In genomic region chr5:36018366-36018765, GRCm38 (mm10) we compare ENCODE assay signal across 11 mouse cellular contexts.
DNase-seq lines count a peak whose midpoint lies in the region; ATAC-seq and TF ChIP-seq lines count a peak whose summit lies in the region.
"Had no signal": no experiment of that assay in that cellular context is flagged by ENCODE, and none has a peak within 500 bp of the region (broad histone marks: within the 10 kb centered on the region; RNA-seq: fewer than 3 reads in every experiment).

No protein-coding gene starts in this region.

- no peaks in the 10 kb centered on the region for H3K27me3 ChIP-seq in hindbrain, embryonic 11.5 days (ENCODE audit: control insufficient read depth, insufficient read depth, low read length)
- no peaks in the 10 kb centered on the region for H3K27me3 ChIP-seq in hindbrain, embryonic 13.5 days
- no peaks in the 10 kb centered on the region for H3K27me3 ChIP-seq in thymus, adult 2 months (ENCODE audit: control insufficient read depth, insufficient read depth, low read length)
- H3K27me3 ChIP-seq: limb, embryonic 12.5 days had no signal

- H3K9me3 ChIP-seq in hindbrain, embryonic 11.5 days (ENCODE audit: control insufficient read depth, low read length): no peaks in the 10 kb centered on the region
- H3K9me3 ChIP-seq in hindbrain, embryonic 13.5 days: no peaks in the 10 kb centered on the region
- H3K9me3 ChIP-seq: limb, embryonic 12.5 days had no signal

- no peak for TF ChIP-seq CTCF in thymus, adult 2 months (IDR thresholded peaks at IDR 0.05; ENCODE audit: borderline replicate concordance, control insufficient read depth, extremely low read depth, insufficient read depth, low read length, poor library complexity)

- WGBS in hindbrain, embryonic 11.5 days: 85% methylated on average over 3 of the region's 3 CpGs
- WGBS in hindbrain, embryonic 13.5 days: 87% methylated on average over 3 of the region's 3 CpGs
- 93% methylated on average over 3 of the region's 3 CpGs for WGBS in thymus, adult 2 months

- H3K27ac ChIP-seq in hindbrain, embryonic 11.5 days (ENCODE audit: low read depth, low read length): no peak overlapping the region
- H3K27ac ChIP-seq in hindbrain, embryonic 13.5 days: no peak overlapping the region
- H3K27ac ChIP-seq in thymus, adult 2 months (ENCODE audit: control insufficient read depth, insufficient read depth, low read length): no peak overlapping the region
- H3K27ac ChIP-seq: limb, embryonic 12.5 days had no signal

- H3K4me2 ChIP-seq in hindbrain, embryonic 11.5 days (replicated peaks; ENCODE audit: low read depth, low read length): no peak overlapping the region
- no peak overlapping the region for H3K4me2 ChIP-seq in hindbrain, embryonic 13.5 days
- H3K4me2 ChIP-seq: limb, embryonic 12.5 days had no signal

- no peaks in the 10 kb centered on the region for H3K36me3 ChIP-seq in hindbrain, embryonic 11.5 days (ENCODE audit: control insufficient read depth, insufficient read depth, low read length)
- peaks cover 15% of the 10 kb centered on the region for H3K36me3 ChIP-seq in hindbrain, embryonic 13.5 days
- H3K36me3 ChIP-seq in thymus, adult 2 months (ENCODE audit: control insufficient read depth, insufficient read depth, low read length): no peaks in the 10 kb centered on the region

- no peak for ATAC-seq in hindbrain, embryonic 11.5 days (ENCODE audit: low FRiP score)
- ATAC-seq in hindbrain, embryonic 13.5 days (ENCODE audit: low FRiP score): no peak
- ATAC-seq: intestine, embryonic 16.5 days had no signal

- peak; percentile 23 for DNase-seq in hindbrain, embryonic 11.5 days (ENCODE audit: low spot score)
- DNase-seq in thymus, adult 2 months: peak; percentile 47
- DNase-seq in thymus, adult 18-20 months: no peak
- DNase-seq in embryo, embryonic 9.5 days (ENCODE audit: extremely low spot score): peak; percentile 17
- peak; percentile 58 for DNase-seq in thymus, postnatal 4 days
- DNase-seq in spleen, adult 18-20 months: no peak
- no peak for DNase-seq in urinary bladder, postnatal 14 days (ENCODE audit: low spot score)
- DNase-seq: cerebellum, adult 11 months had no signal

- no peak overlapping the region for H3K4me3 ChIP-seq in hindbrain, embryonic 11.5 days (ENCODE audit: low read depth, low read length)
- no peak overlapping the region for H3K4me3 ChIP-seq in hindbrain, embryonic 13.5 days
- H3K4me3 ChIP-seq in thymus, adult 2 months (ENCODE audit: control insufficient read depth, insufficient read depth, low read length): no peak overlapping the region
- H3K4me3 ChIP-seq: limb, embryonic 12.5 days had no signal

- no peak overlapping the region for H3K9ac ChIP-seq in hindbrain, embryonic 11.5 days (ENCODE audit: low read depth, low read length)
- no peak overlapping the region for H3K9ac ChIP-seq in hindbrain, embryonic 13.5 days
- H3K9ac ChIP-seq: limb, embryonic 12.5 days had no signal

- no peaks in the 10 kb centered on the region for H3K4me1 ChIP-seq in hindbrain, embryonic 11.5 days (replicated peaks; ENCODE audit: control insufficient read depth, insufficient read depth, low read length)
- no peaks in the 10 kb centered on the region for H3K4me1 ChIP-seq in hindbrain, embryonic 13.5 days (replicated peaks)
- H3K4me1 ChIP-seq in thymus, adult 2 months (replicated peaks; ENCODE audit: control insufficient read depth, insufficient read depth, low read length): no peaks in the 10 kb centered on the region
- H3K4me1 ChIP-seq: limb, embryonic 12.5 days had no signal

- TF ChIP-seq POLR2A in thymus, adult 2 months (IDR thresholded peaks at IDR 0.05; ENCODE audit: control insufficient read depth, extremely low read depth, insufficient read depth, low read length, poor library complexity): no peak

Comparison
In these comparisons a context has a peak if more than half of its experiments do, and no peak if none do; other contexts are left out.
1. DNase-seq: peak in hindbrain, embryonic 11.5 days (single experiment), thymus, adult 2 months (single experiment), embryo, embryonic 9.5 days (single experiment) and thymus, postnatal 4 days (single experiment); none in thymus, adult 18-20 months (0 of 2), spleen, adult 18-20 months (0 of 2) and urinary bladder, postnatal 14 days (single experiment).